Mouse (Mus musculus) MEL (cell line): ENCODE results near the gene Washc3. TPM values are rescaled to one million over a fixed set of nuclear protein-coding genes. Genes with fewer than 3 reads are reported as not detected.

Experiments used
- DNase-seq: peaks from one replicate; pipeline ENCODE4 v3.0.0; 2011; ENCODE audit warnings: low read depth, low spot score
- H3K27ac ChIP-seq: 2 replicates; pipeline ENCODE4 v1.5.1; 2012; ENCODE audit warnings: low read depth, mild to moderate bottlenecking, control low read depth, low read length, moderate library complexity; ENCODE audit not compliant: control insufficient read depth
- H3K27me3 ChIP-seq, 2 experiments: fragments of 150-350 bp in 1 of 2; sonication (generic) in 1 of 2; 2 replicates each; pipeline ENCODE4 v1.6.1; 2012; ENCODE audit warnings: low read length in 2 of 2, mild to moderate bottlenecking in 2 of 2, improper control_type of control experiment in 1 of 2, moderate library complexity in 1 of 2; ENCODE audit not compliant: insufficient read depth in 2 of 2, control insufficient read depth in 1 of 2
- H3K36me3 ChIP-seq, 2 experiments: 2 replicates each; pipeline ENCODE4 v1.6.1; 2012 to 2014; ENCODE audit warnings: low read length in 2 of 2, improper control_type of control experiment in 1 of 2, inconsistent platforms in 1 of 2, mild to moderate bottlenecking in 1 of 2; ENCODE audit not compliant: insufficient read depth in 2 of 2, control insufficient read depth in 1 of 2
- H3K4me1 ChIP-seq, 2 experiments: fragments of 150-350 bp in 1 of 2; sonication (generic) in 1 of 2; 2 replicates each; pipeline ENCODE4 v1.6.1; 2012; ENCODE audit warnings: low read length in 2 of 2, improper control_type of control experiment in 1 of 2, mild to moderate bottlenecking in 1 of 2; ENCODE audit not compliant: insufficient read depth in 2 of 2, control insufficient read depth in 1 of 2
- H3K4me3 ChIP-seq, 2 experiments: fragments of 150-350 bp in 1 of 2; sonication (generic) in 1 of 2; 2 replicates each; pipeline ENCODE4 v1.5.1; 2012; ENCODE audit warnings: low read depth in 2 of 2, low read length in 2 of 2, mild to moderate bottlenecking in 2 of 2, moderate library complexity in 2 of 2, control low read depth in 1 of 2, improper control_type of control experiment in 1 of 2; ENCODE audit not compliant: control insufficient read depth in 1 of 2, insufficient read depth in 1 of 2
- H3K79me2 ChIP-seq: 2 replicates; pipeline ENCODE4 v1.6.1; 2012; ENCODE audit warnings: mild to moderate bottlenecking, low read length, moderate library complexity; ENCODE audit not compliant: control insufficient read depth, poor library complexity, insufficient read depth
- H3K9ac ChIP-seq: 2 replicates; pipeline ENCODE4 v1.6.1; 2012; ENCODE audit warnings: low read depth, mild to moderate bottlenecking, control low read depth, low read length, moderate library complexity; ENCODE audit not compliant: control insufficient read depth, poor library complexity, severe bottlenecking
- H3K9me3 ChIP-seq: fragments of 150-350 bp; sonication (generic); replicated peaks from 2 replicates; pipeline ENCODE4 v1.6.1; 2012; ENCODE audit warnings: mild to moderate bottlenecking, low read length, improper control_type of control experiment, moderate library complexity; ENCODE audit not compliant: insufficient read depth
- CTCF ChIP-seq, 3 experiments: IDR thresholded peaks in 2 of 3; conservative IDR thresholded peaks in 1 of 3; 2 replicates each; pipeline ENCODE4 v1.5.1; 2011 to 2012; ENCODE audit warnings: low read length in 3 of 3, low read depth in 2 of 3, mild to moderate bottlenecking in 2 of 3, improper control_type of control experiment in 1 of 3, inconsistent platforms in 1 of 3, mixed read lengths in 1 of 3, moderate library complexity in 1 of 3; ENCODE audit not compliant: control insufficient read depth in 1 of 3, insufficient read depth in 1 of 3, poor library complexity in 1 of 3, severe bottlenecking in 1 of 3
- E2F4 ChIP-seq: IDR thresholded peaks from 2 replicates; pipeline ENCODE4 v1.6.1; 2011; ENCODE audit warnings: low read depth, low read length, improper control_type of control experiment, borderline replicate concordance
- EP300 ChIP-seq, 2 experiments: IDR thresholded peaks; 2 replicates each; pipeline ENCODE4 v1.6.1; 2011; ENCODE audit warnings: improper control_type of control experiment in 2 of 2, low read length in 2 of 2, low read depth in 1 of 2, mild to moderate bottlenecking in 1 of 2
- ETS1 ChIP-seq: IDR thresholded peaks from 2 replicates; pipeline ENCODE4 v1.6.1; 2012; ENCODE audit warnings: low read depth, mild to moderate bottlenecking, inconsistent platforms, low read length, improper control_type of control experiment, moderate library complexity
- GABPA ChIP-seq: IDR thresholded peaks from 2 replicates; pipeline ENCODE4 v1.6.1; 2012; ENCODE audit warnings: low read depth, mild to moderate bottlenecking, inconsistent platforms, low read length, improper control_type of control experiment, moderate library complexity
- GATA1 ChIP-seq: IDR thresholded peaks from 2 replicates; pipeline ENCODE4 v1.6.1; 2011; ENCODE audit warnings: low read depth, low read length, improper control_type of control experiment
- HCFC1 ChIP-seq: IDR thresholded peaks from 2 replicates; pipeline ENCODE4 v1.6.1; 2012; ENCODE audit warnings: low read depth, mild to moderate bottlenecking, inconsistent platforms, low read length, improper control_type of control experiment, moderate library complexity
- JUND ChIP-seq: IDR thresholded peaks from 2 replicates; pipeline ENCODE4 v1.6.1; 2011; ENCODE audit warnings: low read depth, mild to moderate bottlenecking, improper control_type of control experiment, low read length
- MAZ ChIP-seq: IDR thresholded peaks from 2 replicates; pipeline ENCODE4 v1.6.1; 2012; ENCODE audit warnings: low read depth, mild to moderate bottlenecking, inconsistent platforms, low read length, improper control_type of control experiment
- MEF2A ChIP-seq: IDR thresholded peaks from 2 replicates; pipeline ENCODE4 v1.6.1; 2014; ENCODE audit warnings: low read depth, mild to moderate bottlenecking, inconsistent platforms, low read length, improper control_type of control experiment; ENCODE audit not compliant: poor library complexity, insufficient replicate concordance, severe bottlenecking; ENCODE audit errors: extremely low read depth
- MXI1 ChIP-seq: IDR thresholded peaks from 2 replicates; pipeline ENCODE4 v1.6.1; 2011; ENCODE audit warnings: mild to moderate bottlenecking, low read depth, low read length, improper control_type of control experiment
- POLR2A ChIP-seq, 2 experiments: IDR thresholded peaks; 2 replicates each; pipeline ENCODE4 v1.6.1; 2011 to 2012; ENCODE audit warnings: low read length in 2 of 2, mild to moderate bottlenecking in 2 of 2, control low read depth in 1 of 2, improper control_type of control experiment in 1 of 2, low read depth in 1 of 2, moderate library complexity in 1 of 2; ENCODE audit not compliant: control insufficient read depth in 1 of 2, insufficient read depth in 1 of 2, poor library complexity in 1 of 2
- POLR2AphosphoS2 ChIP-seq: IDR thresholded peaks from 2 replicates; pipeline ENCODE4 v1.6.1; 2011; ENCODE audit warnings: low read length, improper control_type of control experiment
- RAD21 ChIP-seq: IDR thresholded peaks from 2 replicates; pipeline ENCODE4 v1.6.1; 2011; ENCODE audit warnings: mild to moderate bottlenecking, low read depth, low read length, improper control_type of control experiment
- RCOR1 ChIP-seq: IDR thresholded peaks from 2 replicates; pipeline ENCODE4 v1.6.1; 2012; ENCODE audit warnings: low read depth, mild to moderate bottlenecking, inconsistent platforms, low read length, improper control_type of control experiment
- SIN3A ChIP-seq: IDR thresholded peaks from 2 replicates; pipeline ENCODE4 v1.6.1; 2012; ENCODE audit warnings: low read length, improper control_type of control experiment, inconsistent platforms
- TAL1 ChIP-seq: IDR thresholded peaks from 2 replicates; pipeline ENCODE4 v1.6.1; 2012; ENCODE audit warnings: mild to moderate bottlenecking, inconsistent platforms, low read length, moderate library complexity, mixed read lengths
- USF2 ChIP-seq, 2 experiments: IDR thresholded peaks; 2 replicates each; pipeline ENCODE4 v1.6.1; 2011 to 2012; ENCODE audit warnings: improper control_type of control experiment in 2 of 2, low read length in 2 of 2, borderline replicate concordance in 1 of 2, inconsistent platforms in 1 of 2, low read depth in 1 of 2, mild to moderate bottlenecking in 1 of 2; ENCODE audit not compliant: insufficient read depth in 1 of 2
- ZC3H11A ChIP-seq: IDR thresholded peaks from 2 replicates; pipeline ENCODE4 v1.6.1; 2012; ENCODE audit warnings: low read depth, mild to moderate bottlenecking, inconsistent platforms, low read length, improper control_type of control experiment
- polyA plus RNA-seq, 2 experiments: library from polyadenylated mRNA; stranded (reverse) in 1 of 2; unstranded in 1 of 2; fragments of >175 nt in 1 of 2; fragments of >200 nt in 1 of 2; gene quantifications; 2 replicates each; pipeline versions ENCODE4 v1.2.1 to v1.2.4; 2012; ENCODE audit warnings: low replicate concordance in 2 of 2, low read depth in 1 of 2; ENCODE audit not compliant: insufficient read length in 2 of 2, insufficient read depth in 1 of 2, missing spikeins in 1 of 2
- total RNA-seq: library from RNA; depleted of rRNA; stranded (reverse); fragments of 300-350 nt; gene quantifications from 2 replicates; pipeline ENCODE4 v1.2.3, GENCODE M21; 2012

The Washc3 gene
- total and polyA plus RNA-seq, 3 experiments: 40.2 to 41.4 TPM; not detected in 1

GRCm38 (mm10) chr10:88203236-88203635 lies 2.3 kb downstream of the Washc3 start:
- H3K9me3 ChIP-seq: no peaks in the 10 kb centered on the region
- H3K4me1 ChIP-seq: peaks cover 0 to 8% of the 10 kb centered on the region in 2 experiments
- no peak overlapping the region for H3K27ac ChIP-seq
- no peaks in the 10 kb centered on the region for H3K27me3 ChIP-seq
- no peak for DNase-seq
- no peaks in the 10 kb centered on the region; the same call in 1 of the 2 replicates for H3K79me2 ChIP-seq
- no peak for TF ChIP-seq SIN3A
- no peak for TF ChIP-seq MEF2A
- TF ChIP-seq GATA1: no peak
- no peak for TF ChIP-seq CTCF (IDR thresholded peaks at IDR 0.05 in 2 of 3, conservative IDR thresholded peaks at IDR 0.05 in 1 of 3; ENCODE audit: control insufficient read depth in 1 of 3, insufficient read depth in 1 of 3, low read depth in 2 of 3, low read length in 3 of 3, poor library complexity in 1 of 3, severe bottlenecking in 1 of 3)
- no peak for TF ChIP-seq ZC3H11A
- TF ChIP-seq RAD21: no peak
- no peak for TF ChIP-seq MAZ
- no peak for TF ChIP-seq MXI1
- TF ChIP-seq POLR2A (IDR thresholded peaks at IDR 0.05; ENCODE audit: control insufficient read depth in 1 of 2, insufficient read depth in 1 of 2, low read depth in 1 of 2, low read length in 2 of 2, poor library complexity in 1 of 2): no peak
- no peak for TF ChIP-seq POLR2AphosphoS2
- TF ChIP-seq ETS1: no peak
- TF ChIP-seq JUND: no peak
- TF ChIP-seq E2F4: no peak
- TF ChIP-seq TAL1: no peak
- no peak for TF ChIP-seq USF2 (IDR thresholded peaks at IDR 0.05; ENCODE audit: borderline replicate concordance in 1 of 2, insufficient read depth in 1 of 2, low read depth in 1 of 2, low read length in 2 of 2)
- no peak for TF ChIP-seq RCOR1
- no peak overlapping the region for H3K9ac ChIP-seq
- H3K4me3 ChIP-seq: no peak overlapping the region
- peaks cover 0 to 2% of the 10 kb centered on the region in 2 experiments; a peak in 1 of 4 replicates for H3K36me3 ChIP-seq

- TF ChIP-seq MAZ: no peak
- no peak for TF ChIP-seq HCFC1
- TF ChIP-seq TAL1: no peak
- no peak for TF ChIP-seq RCOR1
- TF ChIP-seq E2F4: no peak
- no peak for TF ChIP-seq EP300 (IDR thresholded peaks at IDR 0.05; ENCODE audit: low read depth in 1 of 2, low read length in 2 of 2)
- TF ChIP-seq GABPA: no peak
- Histone ChIP-seq H3K4me3 (no peak overlapping the region), H3K4me1 (no peaks in the 10 kb centered on the region), H3K27me3 (no peaks in the 10 kb centered on the region), H3K36me3 (no peaks in the 10 kb centered on the region), H3K27ac (no peak overlapping the region), H3K79me2 (no peaks in the 10 kb centered on the region), H3K9me3 (no peaks in the 10 kb centered on the region), H3K9ac (no peak overlapping the region)
- no peak for DNase-seq
Observed at GRCm38 (mm10) chr10:88212644-88213043, 11.8 kb downstream of the Washc3 start.
